Mouse (Mus musculus) limb, embryonic 15.5 days (tissue): ENCODE measurements at regions not wholly inside any gene's neighbourhood (a gene's known extent, or its start where the extent isn't known, plus 50 kb on each side); places are given as distances from the start of the nearest gene placed in this dataset.

Experiments
- ATAC-seq: fragments of 200-750 bp; cut with Nextera tagmentation; 2 replicates; pipeline ENCODE4 v1.8.0; 2017; ENCODE audit warnings: low read depth, moderate TSS enrichment; ENCODE audit not compliant: insufficient number of reproducible peaks, low FRiP score, low TSS enrichment
- H3K27ac ChIP-seq: fragments of 300-500 bp; sonication (generic); 2 replicates; pipeline ENCODE4 v1.5.1; 2015; ENCODE audit warnings: moderate library complexity, mild to moderate bottlenecking, inconsistent platforms
- H3K27me3 ChIP-seq: fragments of 300-500 bp; sonication (generic); 2 replicates; pipeline ENCODE4 v1.6.1; 2015; ENCODE audit warnings: inconsistent platforms
- H3K36me3 ChIP-seq: fragments of 300-500 bp; sonication (generic); 2 replicates; pipeline ENCODE4 v1.6.1; 2015; ENCODE audit warnings: inconsistent platforms
- H3K4me1 ChIP-seq: fragments of 300-500 bp; sonication (generic); 2 replicates; pipeline ENCODE4 v1.6.1; 2015; ENCODE audit warnings: inconsistent platforms
- H3K4me2 ChIP-seq: fragments of 300-500 bp; sonication (generic); 2 replicates; pipeline ENCODE4 v1.6.1; 2015; ENCODE audit warnings: mild to moderate bottlenecking, inconsistent platforms
- H3K4me3 ChIP-seq: fragments of 300-500 bp; sonication (generic); 2 replicates; pipeline ENCODE4 v1.5.1; 2015; ENCODE audit warnings: mild to moderate bottlenecking, inconsistent platforms
- H3K9ac ChIP-seq: fragments of 300-500 bp; sonication (generic); 2 replicates; pipeline ENCODE4 v1.6.1; 2015; ENCODE audit warnings: inconsistent platforms
- H3K9me3 ChIP-seq: fragments of 300-500 bp; sonication (generic); 2 replicates; pipeline ENCODE4 v1.6.1; 2016; ENCODE audit warnings: inconsistent platforms
- WGBS: fragments of 180-500 bp; shearing (Covaris S2); methylation state at CpG from one replicate; pipeline ENCODE4 v1.1.7; 2015; 5-methylcytosine and 5-hydroxymethylcytosine counted together

GRCm38 (mm10) chr3:119875061-119875460 lies 90.8 kb upstream of the Ptbp2 start:
- ATAC-seq, result no peak
- Histone ChIP-seq H3K4me1 (no peaks in the 10 kb centered on the region), H3K36me3 (no peaks in the 10 kb centered on the region), H3K27me3 (no peaks in the 10 kb centered on the region), H3K4me3 (no peak overlapping the region), H3K9ac (no peak overlapping the region), H3K4me2 (no peak overlapping the region), H3K9me3 (no peaks in the 10 kb centered on the region), H3K27ac (no peak overlapping the region)
- 88% methylated on average over 1 of the region's 1 CpGs for WGBS

DNA sequence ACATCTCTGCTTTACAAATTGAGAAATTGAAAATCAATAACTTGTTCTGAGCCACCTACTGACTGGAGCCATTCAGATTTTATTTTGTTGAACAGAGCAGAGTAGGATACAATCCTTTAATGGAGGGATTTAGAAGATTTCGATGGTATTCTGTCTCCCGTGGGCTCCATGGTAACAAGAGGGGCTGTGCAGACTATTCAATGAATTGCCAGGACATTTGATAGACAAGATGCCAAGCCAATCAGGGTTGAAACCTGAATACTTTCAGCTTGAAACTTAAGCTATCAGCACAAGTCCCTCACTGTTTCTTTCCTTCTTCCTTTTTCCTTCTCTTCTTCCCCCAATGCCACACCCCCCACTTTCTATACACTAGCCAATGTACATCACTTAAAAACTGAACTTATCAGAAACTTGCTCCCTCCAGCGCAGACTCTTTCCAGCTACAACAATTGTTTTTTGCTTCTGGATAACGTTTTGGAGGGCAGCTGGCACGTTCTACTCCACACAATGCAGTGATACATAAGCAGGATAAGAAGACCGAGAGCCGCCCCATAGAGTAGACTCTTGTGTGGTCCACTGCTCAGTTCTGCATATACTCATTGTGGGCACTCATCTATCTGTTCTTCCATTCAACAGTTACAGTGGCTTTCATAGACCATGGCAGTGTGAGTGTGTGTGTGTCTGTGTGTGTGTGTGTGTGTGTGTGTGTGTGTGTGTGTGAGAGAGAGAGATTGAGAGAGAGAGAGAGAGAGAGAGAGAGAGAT lies 78.1 kb upstream of the Ptbp2 start:
- no peak overlapping the region for H3K27ac ChIP-seq
- H3K4me1 ChIP-seq, result no peaks in the 10 kb centered on the region
- no peaks in the 10 kb centered on the region for H3K27me3 ChIP-seq
- H3K4me2 ChIP-seq, result no peak overlapping the region
- no peak for ATAC-seq
- H3K9ac ChIP-seq, result no peak overlapping the region
- WGBS, result 81% methylated on average over 7 of the region's 7 CpGs
- H3K36me3 ChIP-seq, result no peaks in the 10 kb centered on the region
- H3K4me3 ChIP-seq, result no peak overlapping the region
- no peaks in the 10 kb centered on the region for H3K9me3 ChIP-seq
